Comparison of ENCODE assay signal across 24 mouse cellular contexts in the genomic region with DNA sequence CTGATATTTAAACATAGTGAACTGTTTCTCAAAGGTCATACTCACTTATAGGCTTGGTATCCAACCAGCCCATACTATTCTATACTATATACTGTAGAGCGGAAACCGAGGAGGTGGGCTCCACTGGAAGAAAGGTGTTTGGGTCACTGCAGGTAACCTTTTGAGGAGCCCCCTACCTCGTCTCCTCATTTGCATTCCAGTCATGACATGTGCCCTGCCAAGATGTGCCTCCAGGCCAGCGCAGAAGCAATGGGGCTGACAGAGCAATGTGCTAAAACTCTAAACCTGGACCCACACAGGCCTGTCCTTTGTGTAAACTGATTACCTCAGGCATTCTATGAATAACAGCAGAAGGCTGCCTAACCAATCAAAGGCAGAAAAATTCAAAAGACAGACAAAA. TPM values are rescaled to one million over a fixed set of nuclear protein-coding genes. Genes with fewer than 3 reads are reported as not detected.
"Had no signal": no experiment of that assay in that cellular context is flagged by ENCODE, and none has a peak within 500 bp of the region (broad histone marks: within the 10 kb centered on the region; RNA-seq: fewer than 3 reads in every experiment).

No protein-coding gene starts in this region.

- DNase-seq: retina, postnatal 1 day; right cerebral cortex, adult 18-20 months; right cerebral cortex, postnatal 14 days; right cerebral cortex, postnatal 25 days; right cerebral cortex, postnatal 4 days; spleen, adult 18-20 months; thymus, adult 18-20 months; thymus, adult 2 months; thymus, postnatal 14 days; thymus, postnatal 25 days; thymus, postnatal 36 days; thymus, postnatal 4 days had no signal

- H3K9ac ChIP-seq: neural tube, embryonic 13.5 days; neural tube, embryonic 15.5 days; stomach, embryonic 15.5 days had no signal

- H3K9me3 ChIP-seq: neural tube, embryonic 13.5 days; neural tube, embryonic 15.5 days; stomach, embryonic 15.5 days had no signal

- H3K36me3 ChIP-seq: neural tube, embryonic 13.5 days; neural tube, embryonic 15.5 days; stomach, embryonic 15.5 days had no signal

- H3K27me3 ChIP-seq: neural tube, embryonic 15.5 days; stomach, embryonic 15.5 days had no signal

- H3K4me1 ChIP-seq: neural tube, embryonic 13.5 days; neural tube, embryonic 15.5 days; stomach, embryonic 15.5 days had no signal

- H3K27ac ChIP-seq: neural tube, embryonic 13.5 days; neural tube, embryonic 15.5 days; stomach, embryonic 15.5 days; stomach, postnatal 0 days had no signal

- H3K4me3 ChIP-seq: neural tube, embryonic 13.5 days; neural tube, embryonic 15.5 days; stomach, embryonic 15.5 days had no signal

RNA-seq across cellular contexts. Expression of a gene that starts 5.7 kb away (rescaled TPM):
- polyA plus RNA-seq: small intestine, adult 2 months; spleen, adult 2 months had no signal

RNA-seq across cellular contexts. Expression of a gene that starts 31.8 kb away (rescaled TPM):
- total RNA-seq: neutrophil, adult 5-6 weeks had no signal
- polyA plus RNA-seq: neural tube, embryonic 13.5 days; neural tube, embryonic 14.5 days; neural tube, embryonic 15.5 days; small intestine, adult 2 months; spleen, adult 2 months; stomach, embryonic 14.5 days; stomach, embryonic 15.5 days; stomach, embryonic 16.5 days; stomach, postnatal 0 days; thymus, adult 2 months; thymus, postnatal 0 days; urinary bladder, adult 2 months had no signal
